Mouse (Mus musculus): ENCODE data around the gene Tm7sf3. TPM values are rescaled to one million over a fixed set of nuclear protein-coding genes. Genes with fewer than 3 reads are reported as not detected.

Gene Tm7sf3
- polyA plus RNA-seq, 1 experiment: 5.8 TPM

DNA sequence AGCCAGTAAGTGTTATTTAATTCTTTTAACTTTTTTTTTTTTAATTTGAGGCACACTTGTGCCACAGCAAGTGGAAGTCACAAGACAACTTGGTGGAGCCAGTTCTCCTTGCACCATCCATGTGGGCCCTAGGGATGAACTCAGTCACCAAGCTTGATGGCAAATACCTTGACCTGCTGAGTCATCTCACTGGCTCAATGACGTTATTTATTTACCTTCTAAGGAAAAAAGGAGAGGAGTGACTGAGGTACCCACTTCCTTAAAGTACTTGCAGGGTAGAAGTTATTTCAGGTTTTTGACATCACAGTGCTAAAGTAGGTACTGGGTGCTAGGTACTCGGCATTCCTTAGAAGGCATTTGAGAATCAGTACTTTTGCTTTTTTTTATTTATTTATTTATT, 22.8 kb upstream of the Tm7sf3 start:
- TF ChIP-seq FOSL1 (IDR thresholded peaks at IDR 0.05; ENCODE audit: insufficient read depth, low read length, poor library complexity, severe bottlenecking) (no peak), USF1 (IDR thresholded peaks at IDR 0.05; ENCODE audit: low read depth) (no peak), MYOD1 (IDR thresholded peaks at IDR 0.05; ENCODE audit: control insufficient read depth, insufficient read length, low read depth) (no peak), MYOG (IDR thresholded peaks at IDR 0.05; ENCODE audit: control insufficient read depth, extremely low read depth, insufficient read length) (no peak), CTCF (IDR thresholded peaks at IDR 0.05; ENCODE audit: control insufficient read depth, insufficient read depth, insufficient read length) (no peak), CEBPB (IDR thresholded peaks at IDR 0.05; ENCODE audit: low read depth) (no peak), MAX (IDR thresholded peaks at IDR 0.05) (no peak)
- no peak overlapping the region for H3K4me3 ChIP-seq (ENCODE audit: insufficient read depth, poor library complexity, severe bottlenecking)
- no peak overlapping the region for H3ac ChIP-seq (ENCODE audit: control insufficient read depth, insufficient read length, low read depth)
- no peaks in the 10 kb centered on the region for H3K79me3 ChIP-seq (ENCODE audit: low read depth)
- H3K27me3 ChIP-seq (ENCODE audit: control insufficient read depth, insufficient read depth, insufficient read length): no peaks in the 10 kb centered on the region
- no peaks in the 10 kb centered on the region for H3K36me3 ChIP-seq (ENCODE audit: control insufficient read depth, insufficient read depth)
- H3K79me2 ChIP-seq (ENCODE audit: control insufficient read depth, insufficient read depth): no peaks in the 10 kb centered on the region

DNA sequence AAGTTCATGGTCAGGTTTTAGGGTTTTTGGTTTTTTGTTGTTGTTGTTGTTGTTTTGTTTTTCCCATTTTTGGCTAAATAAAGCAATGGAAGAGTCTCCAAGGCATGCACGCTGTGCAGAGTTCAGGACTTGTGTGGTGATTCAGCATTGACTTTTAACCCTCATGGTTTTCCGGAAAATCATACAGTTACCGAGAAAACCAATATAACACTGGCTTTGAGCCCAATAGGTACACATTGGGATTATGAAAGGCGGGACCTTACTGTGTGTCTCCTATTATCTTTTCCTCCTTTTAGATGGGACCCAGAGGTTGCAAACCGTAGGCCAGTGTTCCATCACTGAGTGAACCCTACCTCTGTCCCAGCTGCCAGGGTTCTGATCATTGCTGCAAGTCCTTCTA, 22.3 kb upstream of the Tm7sf3 start:
- no peaks in the 10 kb centered on the region for H3K79me3 ChIP-seq (ENCODE audit: low read depth)
- no peak overlapping the region for H3K4me3 ChIP-seq (ENCODE audit: insufficient read depth, poor library complexity, severe bottlenecking)
- no peak overlapping the region for H3ac ChIP-seq (ENCODE audit: control insufficient read depth, insufficient read length, low read depth)
- no peaks in the 10 kb centered on the region for H3K27me3 ChIP-seq (ENCODE audit: control insufficient read depth, insufficient read depth, insufficient read length)
- H3K36me3 ChIP-seq (ENCODE audit: control insufficient read depth, insufficient read depth): no peaks in the 10 kb centered on the region
- no peaks in the 10 kb centered on the region for H3K79me2 ChIP-seq (ENCODE audit: control insufficient read depth, insufficient read depth)
- TF ChIP-seq FOSL1 (IDR thresholded peaks at IDR 0.05; ENCODE audit: insufficient read depth, low read length, poor library complexity, severe bottlenecking) (no peak), USF1 (IDR thresholded peaks at IDR 0.05; ENCODE audit: low read depth) (no peak), CTCF (IDR thresholded peaks at IDR 0.05; ENCODE audit: control insufficient read depth, insufficient read depth, insufficient read length) (no peak), CEBPB (IDR thresholded peaks at IDR 0.05; ENCODE audit: low read depth) (no peak), MYOD1 (IDR thresholded peaks at IDR 0.05; ENCODE audit: control insufficient read depth, insufficient read length, low read depth) (no peak), MYOG (IDR thresholded peaks at IDR 0.05; ENCODE audit: control insufficient read depth, extremely low read depth, insufficient read length) (no peak), MAX (IDR thresholded peaks at IDR 0.05) (no peak)

DNA sequence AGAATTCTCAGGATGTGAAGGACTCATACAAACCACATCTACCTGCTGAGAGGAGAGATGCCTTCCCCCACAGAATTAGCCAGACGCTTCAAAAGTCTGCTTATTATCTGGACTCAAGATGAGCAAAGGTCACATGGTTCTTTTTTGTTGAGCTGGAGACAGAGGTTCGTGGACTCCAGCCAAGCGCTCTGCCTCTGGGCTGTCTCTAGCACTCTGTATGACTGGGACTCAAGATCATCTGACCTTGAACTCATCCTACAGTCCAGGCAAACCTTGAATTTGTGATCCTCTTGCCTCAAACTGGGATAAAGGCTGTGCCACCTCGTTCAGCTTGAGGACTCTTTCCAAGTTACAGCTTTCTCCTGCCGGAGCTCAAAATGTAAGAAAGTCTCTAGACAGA, 21.5 kb upstream of the Tm7sf3 start:
- Histone ChIP-seq H3K79me2 (ENCODE audit: control insufficient read depth, insufficient read depth) (no peaks in the 10 kb centered on the region), H3K4me3 (ENCODE audit: insufficient read depth, poor library complexity, severe bottlenecking) (no peak overlapping the region), H3K36me3 (ENCODE audit: control insufficient read depth, insufficient read depth) (no peaks in the 10 kb centered on the region), H3K27me3 (ENCODE audit: control insufficient read depth, insufficient read depth, insufficient read length) (no peaks in the 10 kb centered on the region), H3K79me3 (ENCODE audit: low read depth) (no peaks in the 10 kb centered on the region), H3ac (ENCODE audit: control insufficient read depth, insufficient read length, low read depth) (no peak overlapping the region)
- TF ChIP-seq MYOG (IDR thresholded peaks at IDR 0.05; ENCODE audit: control insufficient read depth, extremely low read depth, insufficient read length) (no peak), USF1 (IDR thresholded peaks at IDR 0.05; ENCODE audit: low read depth) (no peak), FOSL1 (IDR thresholded peaks at IDR 0.05; ENCODE audit: insufficient read depth, low read length, poor library complexity, severe bottlenecking) (no peak), CEBPB (IDR thresholded peaks at IDR 0.05; ENCODE audit: low read depth) (no peak), MAX (IDR thresholded peaks at IDR 0.05) (no peak), MYOD1 (IDR thresholded peaks at IDR 0.05; ENCODE audit: control insufficient read depth, insufficient read length, low read depth) (no peak), CTCF (IDR thresholded peaks at IDR 0.05; ENCODE audit: control insufficient read depth, insufficient read depth, insufficient read length) (no peak)

DNA sequence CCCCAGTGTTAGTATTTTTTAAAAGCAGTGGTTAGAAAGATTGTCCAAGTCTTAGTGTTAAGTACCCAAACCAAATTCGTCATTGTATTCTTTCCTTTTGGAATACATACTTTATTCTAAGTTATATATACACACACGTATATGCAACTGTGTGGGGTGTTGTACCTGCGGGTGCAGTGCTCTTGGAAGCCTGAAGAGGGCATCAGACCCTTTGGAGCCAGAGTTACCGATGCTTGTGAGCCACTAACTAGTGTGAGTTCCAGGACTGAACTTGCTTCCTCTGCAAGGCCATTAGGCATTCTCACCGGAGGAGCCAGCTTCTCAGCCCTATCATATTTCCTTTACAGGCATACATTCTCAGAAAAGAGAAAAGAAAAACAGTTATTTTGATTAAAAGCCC, 20.1 kb upstream of the Tm7sf3 start:
- TF ChIP-seq CEBPB (IDR thresholded peaks at IDR 0.05; ENCODE audit: low read depth) (no peak), CTCF (IDR thresholded peaks at IDR 0.05; ENCODE audit: control insufficient read depth, insufficient read depth, insufficient read length) (peak; percentile 25), USF1 (IDR thresholded peaks at IDR 0.05; ENCODE audit: low read depth) (no peak)
- H3K27me3 ChIP-seq (ENCODE audit: control insufficient read depth, insufficient read depth, insufficient read length): no peaks in the 10 kb centered on the region

DNA sequence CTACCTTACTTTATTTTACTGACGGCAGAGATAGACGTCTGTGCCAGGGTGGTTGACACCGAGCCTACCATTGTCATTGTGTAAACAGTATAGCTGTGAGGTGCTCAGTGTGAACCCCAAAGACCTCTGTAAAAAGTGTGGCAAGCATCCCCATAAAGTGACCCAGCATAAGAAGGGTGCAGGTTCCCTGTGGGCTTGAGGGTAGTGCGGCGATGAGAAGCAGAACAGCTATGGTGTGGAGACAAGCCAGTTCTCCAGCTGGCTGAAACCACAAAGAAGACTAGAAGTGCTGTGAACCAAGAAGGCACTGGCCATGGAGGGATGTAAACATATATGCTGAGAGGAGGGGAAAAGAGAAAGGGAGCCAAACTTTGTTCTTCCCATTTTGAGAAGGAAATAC, 19.0 kb upstream of the Tm7sf3 start:
- Histone ChIP-seq H3K27me3 (ENCODE audit: control insufficient read depth, insufficient read depth, insufficient read length) (no peaks in the 10 kb centered on the region), H3K36me3 (ENCODE audit: control insufficient read depth, insufficient read depth) (no peaks in the 10 kb centered on the region)

More for the DNA sequence above, 20.1 kb upstream of the Tm7sf3 start:
- H3K79me2 ChIP-seq (ENCODE audit: control insufficient read depth, insufficient read depth): no peaks in the 10 kb centered on the region
- no peaks in the 10 kb centered on the region for H3K79me3 ChIP-seq (ENCODE audit: low read depth)
- no peak overlapping the region for H3ac ChIP-seq (ENCODE audit: control insufficient read depth, insufficient read length, low read depth)
- H3K36me3 ChIP-seq (ENCODE audit: control insufficient read depth, insufficient read depth): no peaks in the 10 kb centered on the region
- no peak overlapping the region for H3K4me3 ChIP-seq (ENCODE audit: insufficient read depth, poor library complexity, severe bottlenecking)

DNA sequence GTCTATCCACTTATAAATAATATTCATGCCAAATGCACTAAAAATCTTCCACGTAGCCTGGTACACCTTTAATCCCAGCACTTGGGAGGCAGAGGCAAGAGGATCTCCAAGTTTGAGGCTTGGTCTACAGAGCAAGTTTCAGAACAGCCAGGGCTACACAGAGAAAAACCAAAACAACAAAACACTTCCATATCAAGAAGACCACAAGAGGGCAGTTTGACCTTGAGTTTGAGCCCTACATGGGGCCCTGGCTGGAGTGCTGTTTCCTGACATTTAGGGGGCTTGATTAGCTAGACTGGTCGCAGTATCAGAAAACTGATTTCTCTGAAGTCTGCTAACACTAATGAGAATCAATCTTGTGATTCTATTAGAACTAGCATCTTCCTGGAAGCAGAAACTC, 18.0 kb upstream of the Tm7sf3 start:
- Histone ChIP-seq H3K4me3 (ENCODE audit: insufficient read depth, poor library complexity, severe bottlenecking) (no peak overlapping the region), H3ac (ENCODE audit: control insufficient read depth, insufficient read length, low read depth) (no peak overlapping the region), H3K79me2 (ENCODE audit: control insufficient read depth, insufficient read depth) (no peaks in the 10 kb centered on the region), H3K36me3 (ENCODE audit: control insufficient read depth, insufficient read depth) (no peaks in the 10 kb centered on the region), H3K27me3 (ENCODE audit: control insufficient read depth, insufficient read depth, insufficient read length) (no peaks in the 10 kb centered on the region), H3K79me3 (ENCODE audit: low read depth) (no peaks in the 10 kb centered on the region)
- TF ChIP-seq MYOG (IDR thresholded peaks at IDR 0.05; ENCODE audit: control insufficient read depth, extremely low read depth, insufficient read length) (no peak), MYOD1 (IDR thresholded peaks at IDR 0.05; ENCODE audit: control insufficient read depth, insufficient read length, low read depth) (no peak), CTCF (IDR thresholded peaks at IDR 0.05; ENCODE audit: control insufficient read depth, insufficient read depth, insufficient read length) (no peak), USF1 (IDR thresholded peaks at IDR 0.05; ENCODE audit: low read depth) (no peak), CEBPB (IDR thresholded peaks at IDR 0.05; ENCODE audit: low read depth) (no peak), FOSL1 (IDR thresholded peaks at IDR 0.05; ENCODE audit: insufficient read depth, low read length, poor library complexity, severe bottlenecking) (no peak), MAX (IDR thresholded peaks at IDR 0.05) (no peak)

More for the DNA sequence above, 19.0 kb upstream of the Tm7sf3 start:
- no peak overlapping the region for H3ac ChIP-seq (ENCODE audit: control insufficient read depth, insufficient read length, low read depth)
- TF ChIP-seq CTCF (IDR thresholded peaks at IDR 0.05; ENCODE audit: control insufficient read depth, insufficient read depth, insufficient read length) (no peak), MYOD1 (IDR thresholded peaks at IDR 0.05; ENCODE audit: control insufficient read depth, insufficient read length, low read depth) (no peak), MYOG (IDR thresholded peaks at IDR 0.05; ENCODE audit: control insufficient read depth, extremely low read depth, insufficient read length) (no peak), MAX (IDR thresholded peaks at IDR 0.05) (no peak), CEBPB (IDR thresholded peaks at IDR 0.05; ENCODE audit: low read depth) (no peak), FOSL1 (IDR thresholded peaks at IDR 0.05; ENCODE audit: insufficient read depth, low read length, poor library complexity, severe bottlenecking) (no peak), USF1 (IDR thresholded peaks at IDR 0.05; ENCODE audit: low read depth) (no peak)
- no peaks in the 10 kb centered on the region for H3K79me3 ChIP-seq (ENCODE audit: low read depth)
- no peak overlapping the region for H3K4me3 ChIP-seq (ENCODE audit: insufficient read depth, poor library complexity, severe bottlenecking)
- H3K79me2 ChIP-seq (ENCODE audit: control insufficient read depth, insufficient read depth): no peaks in the 10 kb centered on the region

Measured in C2C12 (cell line).